Mouse (Mus musculus) embryo, embryonic 11 days (tissue): ENCODE measurements around the gene Tgm5.
"Not testable (repeated sequence)": the region's sequence is repeated elsewhere in the genome, so short reads cannot be mapped to it uniquely, and the experiment has no call there.

ENCODE experiments used
- DNase-seq: peaks from one replicate; pipeline ENCODE4 v3.0.0-alpha.2; 2015

The Tgm5 gene

DNA sequence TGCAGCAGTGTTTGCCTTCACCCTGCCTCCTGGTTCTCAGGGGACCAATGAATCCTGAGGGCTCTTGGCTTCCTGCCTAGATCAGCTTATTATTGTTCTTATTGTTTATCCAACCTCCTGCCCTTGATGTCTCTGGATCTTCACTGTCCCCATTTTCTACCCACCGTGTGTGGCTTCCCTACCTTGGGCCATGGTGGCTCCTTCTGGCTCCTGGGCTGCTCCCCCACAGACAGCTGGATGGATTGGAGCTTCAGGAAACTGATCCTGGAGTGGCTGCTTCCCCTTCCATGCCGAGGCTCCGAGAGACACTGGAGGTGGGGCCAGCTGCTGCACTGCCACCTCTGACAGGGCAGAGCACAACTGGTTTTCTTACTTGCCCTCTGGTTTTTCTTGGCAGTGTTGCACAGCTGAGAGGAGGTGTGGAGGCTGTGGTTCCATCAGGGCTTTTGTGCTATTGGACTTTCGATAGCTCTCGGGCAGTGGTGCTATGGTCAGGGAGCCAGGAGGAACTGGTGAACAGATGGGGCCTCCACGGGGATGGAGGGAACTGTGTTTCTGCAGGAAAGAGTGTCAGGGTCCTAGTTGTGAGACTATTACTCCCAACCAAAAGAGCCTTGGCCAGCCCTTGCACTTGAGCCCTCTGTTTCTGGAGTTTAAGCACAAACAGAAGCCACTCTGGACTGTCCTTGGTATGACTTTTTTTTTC lies at the start of gene Tgm5:
Gene Tgm5, minus strand, starts transcription at position 362 of the 706 bp plus-strand sequence.
- DNase-seq, result no peak

DNA sequence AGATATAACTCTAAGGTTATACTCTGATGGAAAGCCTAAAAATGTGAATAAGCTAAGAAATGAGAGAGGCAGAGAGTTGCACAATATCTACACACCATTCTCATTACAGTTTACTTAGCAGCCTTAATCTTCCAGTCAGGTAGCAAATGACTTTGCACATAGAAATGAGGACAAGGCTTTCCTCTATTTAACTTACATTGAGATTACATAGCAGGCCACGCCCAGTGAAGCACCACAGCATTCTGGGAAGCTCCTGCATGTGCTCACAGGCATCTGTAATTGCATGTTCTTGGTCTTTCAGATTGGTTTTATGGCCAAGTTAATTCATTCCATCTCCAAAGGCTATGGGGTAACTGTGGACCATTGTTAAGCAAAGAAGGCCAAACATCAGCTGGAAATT lies 47.2 kb upstream of the Tgm5 start:
- no peak for DNase-seq

DNA sequence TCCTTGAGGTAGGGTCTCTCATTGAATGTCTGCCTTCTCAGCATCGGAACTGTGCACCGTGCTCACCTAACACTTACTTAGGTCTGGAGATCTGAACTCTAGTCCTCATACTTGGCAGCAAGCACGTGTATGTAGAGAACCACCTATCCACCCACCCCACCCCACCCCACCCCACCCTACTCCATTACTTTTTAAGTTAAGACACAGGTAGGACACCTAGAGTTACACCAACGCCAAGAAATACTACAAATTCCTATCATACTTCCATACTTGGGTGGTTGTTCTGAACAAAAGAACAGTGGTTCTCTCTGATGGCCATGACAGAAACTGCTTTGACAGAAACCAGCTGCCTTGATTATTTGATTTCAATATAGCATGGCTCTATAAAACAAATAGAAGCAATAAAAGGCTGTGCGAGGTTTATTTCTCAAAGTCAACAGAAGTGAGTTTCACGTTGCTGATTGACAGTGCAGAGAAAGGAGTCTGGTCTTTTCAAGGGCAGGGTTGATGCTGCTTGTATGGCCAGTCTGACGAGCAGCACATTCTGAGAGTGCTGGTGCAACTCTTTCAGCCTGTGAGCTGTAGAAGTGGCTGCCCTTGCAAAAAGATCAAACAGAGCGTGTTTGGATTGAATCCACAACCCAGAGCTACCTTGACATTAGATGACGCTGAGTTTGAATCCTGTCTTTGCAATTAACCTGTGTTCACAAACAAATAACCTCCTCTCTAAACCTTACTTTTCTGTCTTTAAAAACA lies 43.4 kb upstream of the Tgm5 start:
- no peak for DNase-seq

DNA sequence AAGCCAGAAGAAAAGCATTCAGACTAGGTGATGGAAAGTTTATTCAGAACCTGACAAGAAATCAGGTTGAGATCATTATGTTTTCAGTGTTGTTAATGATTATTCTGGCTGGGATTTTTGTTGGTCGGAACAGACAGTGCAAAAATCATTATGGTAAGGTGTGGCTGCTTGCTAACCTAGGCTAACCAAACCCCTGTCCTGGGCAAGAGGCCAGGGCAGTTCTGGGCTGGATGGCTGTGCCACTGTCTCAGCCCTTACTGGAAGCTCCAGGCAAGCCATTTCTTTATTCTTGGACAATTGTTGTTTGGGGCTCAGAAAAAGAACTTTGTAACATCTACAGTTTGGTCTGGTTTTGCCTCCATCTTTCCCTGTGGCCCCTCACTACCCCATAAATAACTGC lies 41.9 kb upstream of the Tgm5 start:
- DNase-seq, result no peak

DNA sequence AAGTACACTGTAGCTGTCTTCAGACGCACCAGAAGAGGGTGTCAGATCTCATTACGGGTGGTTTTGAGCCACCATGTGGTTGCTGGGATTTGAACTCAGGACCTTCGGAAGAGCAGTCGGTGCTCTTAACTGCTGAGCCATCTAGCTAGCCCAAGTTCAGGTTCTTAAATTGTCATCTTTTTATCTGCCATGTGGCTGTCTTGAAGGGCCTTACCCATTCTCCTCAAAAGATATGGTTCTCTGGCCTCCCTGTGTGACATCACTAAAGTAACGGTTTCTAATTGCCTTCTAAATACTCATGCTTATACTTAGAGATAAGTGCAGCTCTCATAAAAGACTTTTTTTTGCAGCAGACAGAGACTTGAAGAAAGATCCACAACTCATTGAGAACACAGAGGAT lies 40.7 kb upstream of the Tgm5 start:
- DNase-seq, result not testable (repeated sequence)

DNA sequence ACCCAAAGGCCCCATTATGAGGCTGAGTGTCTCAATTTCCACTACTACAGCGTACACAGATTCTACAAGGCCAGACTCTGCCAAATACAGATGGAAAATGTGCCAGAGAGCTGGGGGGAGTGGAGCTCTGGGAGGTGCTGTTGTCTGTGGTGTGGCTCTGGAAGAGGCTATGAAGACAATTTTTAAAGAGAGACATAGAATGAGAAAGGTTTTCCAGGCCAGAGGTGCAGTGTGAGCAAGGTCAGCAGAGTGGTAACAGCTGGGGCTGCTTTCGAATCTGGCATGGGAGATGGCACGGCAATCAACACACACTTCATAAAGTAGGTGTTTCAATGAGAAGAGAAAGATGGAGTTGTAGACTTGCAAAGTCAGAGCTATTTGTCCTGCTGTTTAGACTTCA lies 33.6 kb upstream of the Tgm5 start:
- DNase-seq, result no peak

DNA sequence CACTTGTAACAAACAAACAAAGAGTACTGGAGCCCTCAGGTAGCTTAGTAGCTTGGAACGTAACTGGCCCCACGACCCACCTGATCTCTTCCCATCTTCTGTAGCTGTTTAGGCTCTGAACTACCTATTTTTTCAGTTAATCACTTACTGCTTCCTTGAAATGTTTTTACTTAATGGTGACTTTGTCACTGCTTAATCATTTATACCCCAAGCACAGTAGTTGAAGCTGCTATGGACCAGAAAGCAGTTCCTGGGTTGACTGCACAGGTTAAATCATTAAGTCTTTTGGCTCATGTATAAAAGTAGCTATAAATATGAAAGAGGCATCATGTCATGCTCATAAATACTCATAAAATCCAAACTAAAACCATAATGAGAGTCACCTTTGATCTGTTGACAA lies 29.8 kb upstream of the Tgm5 start:
- DNase-seq, result no peak

DNA sequence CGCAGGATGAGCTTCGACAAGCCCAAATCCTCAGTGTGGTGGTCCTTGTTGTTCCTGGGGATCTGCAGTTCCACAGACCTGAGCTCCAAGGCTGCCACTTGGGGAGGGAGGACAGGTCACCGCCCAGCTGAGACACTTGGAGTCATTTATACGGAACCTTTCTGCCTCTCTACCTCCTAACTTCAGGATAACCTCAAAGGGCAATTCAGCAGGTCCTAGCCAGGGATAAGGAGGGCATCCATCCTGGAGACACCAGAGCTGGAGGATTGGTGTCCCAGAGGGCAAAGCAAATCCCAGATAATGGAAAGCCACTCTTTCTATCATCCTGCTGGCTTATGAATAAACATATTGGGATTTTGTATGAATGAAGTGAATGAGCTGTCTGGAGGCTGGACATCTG lies 24.1 kb upstream of the Tgm5 start, which contains the start of gene Tgm7:
Gene Tgm7, minus strand, starts transcription at position 101 of the 400 bp plus-strand sequence.
- DNase-seq, result no peak

DNA sequence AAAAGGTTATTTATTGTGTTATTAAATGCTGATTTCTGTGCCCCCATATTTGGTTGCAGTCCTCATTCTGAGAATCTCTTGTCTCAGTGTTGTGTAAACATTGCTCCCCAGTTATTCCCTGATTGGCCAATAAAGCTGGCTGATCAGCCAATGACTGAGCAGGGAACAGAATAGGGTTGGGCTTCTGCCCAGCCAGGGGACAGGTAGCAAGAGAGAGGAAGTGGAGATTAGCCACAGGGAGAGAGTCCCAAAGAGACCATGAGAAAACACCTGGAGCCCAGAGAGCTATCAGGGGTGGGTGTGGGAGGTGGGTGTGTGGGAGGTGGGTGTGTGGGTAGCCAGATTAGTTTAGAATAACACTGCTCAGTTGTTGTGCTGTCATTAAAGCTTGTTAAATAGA lies 20.3 kb upstream of the Tgm5 start:
- DNase-seq, result no peak

DNA sequence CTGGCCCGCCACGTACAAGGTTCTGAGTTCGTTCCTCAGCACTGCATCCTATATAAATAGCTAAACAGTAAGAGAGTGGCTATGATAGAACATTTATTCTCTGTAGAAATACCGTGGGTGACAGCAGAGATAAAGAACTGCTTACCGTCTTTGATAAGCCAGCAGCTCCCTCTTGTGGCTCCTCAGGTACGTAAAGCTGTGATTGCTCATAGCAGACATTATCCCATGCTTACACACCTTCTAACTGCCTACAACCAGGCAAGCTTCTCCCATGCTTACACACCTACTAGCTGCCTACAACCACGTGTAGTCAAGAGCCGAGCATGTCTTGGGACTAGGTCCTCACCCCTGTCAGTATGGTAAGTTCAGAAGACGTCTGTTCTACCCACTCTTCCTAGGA lies 16.4 kb upstream of the Tgm5 start:
- DNase-seq, result peak; percentile 78

DNA sequence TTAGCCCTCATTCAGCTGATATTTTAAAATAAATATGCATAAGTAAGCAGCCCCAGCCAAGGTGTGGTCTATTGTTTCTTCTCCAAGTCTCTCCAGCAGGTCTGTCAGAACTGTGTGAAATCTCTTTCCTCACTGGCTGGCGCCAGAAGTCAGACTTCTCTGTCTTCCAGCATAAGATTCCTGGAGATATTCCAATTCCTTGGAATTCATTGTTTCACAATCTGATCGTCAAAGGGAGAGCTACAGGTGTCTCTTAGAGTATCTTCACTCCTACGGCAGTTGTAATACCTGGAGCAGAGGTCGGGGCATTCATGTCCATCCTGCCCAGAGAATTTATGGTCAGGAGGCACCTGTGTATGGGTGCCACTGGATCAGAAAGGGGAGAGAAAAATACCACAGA lies 4.1 kb upstream of the Tgm5 start:
- no peak for DNase-seq

DNA sequence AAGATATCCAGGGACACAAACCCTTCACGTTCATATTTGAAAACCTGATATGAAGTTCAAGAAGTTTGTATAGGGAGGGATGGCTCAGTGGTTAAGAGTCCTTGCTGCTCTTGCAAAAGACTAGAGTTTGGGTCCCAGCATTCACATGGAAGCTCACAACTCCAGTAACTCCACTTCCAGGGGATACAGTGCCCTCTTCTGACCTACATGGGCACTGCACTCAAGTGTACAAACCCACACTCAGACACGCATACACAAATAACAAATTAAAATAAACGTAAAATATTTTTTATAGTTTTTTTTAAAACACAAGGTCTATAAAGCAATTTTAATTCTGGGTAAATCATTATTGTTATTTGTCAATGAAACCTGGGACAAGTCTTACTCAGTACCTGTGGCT lies 2.9 kb upstream of the Tgm5 start:
- no peak for DNase-seq

DNA sequence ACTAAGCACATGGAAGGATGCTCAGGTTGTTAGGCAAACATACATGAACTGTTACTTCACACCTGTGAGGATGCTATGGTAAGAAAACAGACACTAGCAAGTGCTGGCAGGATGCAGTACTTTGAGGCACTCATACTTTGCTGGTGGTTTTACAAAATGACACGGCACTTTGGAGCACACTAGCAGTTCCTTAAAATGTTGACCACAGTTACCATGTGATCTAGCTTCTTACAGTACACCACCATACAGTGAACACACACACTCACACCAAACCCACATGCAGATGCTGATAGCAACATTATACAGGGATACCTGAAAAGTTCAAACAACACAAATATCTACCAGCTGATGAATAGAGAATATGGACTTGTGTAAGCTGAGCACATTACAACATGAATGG lies 3.0 kb downstream of the Tgm5 start:
- DNase-seq, result no peak

DNA sequence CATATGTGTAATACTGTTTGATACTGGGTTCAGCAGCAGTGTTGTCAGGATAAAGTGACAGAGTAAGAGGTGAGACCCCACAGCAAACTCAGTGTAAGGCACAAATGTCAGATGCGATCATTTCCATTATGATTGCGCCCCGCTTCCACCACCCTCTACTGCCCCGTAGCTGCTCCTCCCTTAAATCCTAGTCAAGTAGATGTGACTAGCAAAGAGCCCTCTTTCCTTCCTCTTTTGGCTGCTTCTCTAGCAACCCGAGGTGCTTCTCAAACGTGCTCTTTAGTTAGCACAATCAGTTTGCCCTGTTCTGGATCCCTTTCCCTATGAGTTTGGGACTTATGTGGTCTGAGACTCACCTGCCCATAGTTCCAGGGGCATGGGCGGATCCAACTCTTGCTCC lies 10.9 kb downstream of the Tgm5 start:
- DNase-seq, result no peak

DNA sequence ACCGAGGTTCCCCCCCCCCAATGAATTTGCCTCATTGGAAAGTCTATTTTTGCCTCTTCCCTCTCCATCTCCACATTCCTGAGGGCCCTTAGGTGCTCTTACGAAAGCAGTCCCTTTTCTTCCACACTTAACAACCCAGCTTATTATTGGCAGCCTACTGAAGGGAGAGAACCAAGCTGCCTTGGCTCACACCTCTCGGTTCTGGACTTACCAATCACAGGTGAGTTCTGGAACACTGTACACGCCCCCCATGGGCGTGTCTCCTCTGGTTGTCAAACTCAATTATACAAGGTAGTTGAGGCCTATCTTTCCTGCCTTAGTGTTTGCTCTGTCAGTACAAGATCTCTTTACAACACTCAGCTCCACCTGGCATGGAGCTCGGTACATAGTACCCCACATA lies 13.8 kb downstream of the Tgm5 start:
- DNase-seq, result no peak

DNA sequence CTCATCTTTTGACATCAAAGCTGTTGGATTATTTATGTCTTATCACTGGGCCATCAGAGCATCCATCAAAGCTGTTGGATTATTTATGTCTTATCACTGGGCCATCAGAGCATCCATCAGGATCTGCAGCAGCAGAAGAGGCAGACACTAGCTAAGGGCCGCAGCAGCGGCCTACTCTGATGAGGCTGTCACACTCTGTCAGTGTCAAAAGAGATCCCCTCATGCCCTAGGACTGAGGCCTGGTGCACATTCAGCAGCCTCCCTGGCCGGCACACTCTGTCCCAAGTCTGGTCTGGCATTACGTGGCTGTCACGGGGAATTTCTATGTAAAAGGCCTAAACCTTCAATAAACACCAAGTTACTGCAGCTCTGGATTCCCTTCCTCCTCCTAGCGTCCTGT lies 16.1 kb downstream of the Tgm5 start:
- DNase-seq, result no peak

DNA sequence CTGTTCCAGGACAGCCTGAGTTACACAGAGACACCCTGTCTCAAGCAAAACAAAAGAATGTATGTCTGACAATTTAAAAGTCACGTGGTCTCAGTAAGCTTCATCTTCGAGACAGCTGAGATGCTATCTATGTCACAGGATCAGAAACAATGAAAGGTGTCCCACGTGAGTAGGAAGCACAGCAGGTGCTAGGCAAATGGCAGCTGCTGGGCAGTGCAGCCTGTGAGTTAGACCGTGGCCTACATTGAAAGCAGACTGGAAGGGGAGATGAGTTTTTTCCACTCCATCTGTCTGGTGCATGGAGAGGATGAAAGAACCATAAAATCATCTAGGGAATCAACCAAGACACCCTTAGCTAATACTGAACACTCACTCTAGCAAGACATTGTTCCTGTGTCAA lies 18.5 kb downstream of the Tgm5 start:
- no peak for DNase-seq

DNA sequence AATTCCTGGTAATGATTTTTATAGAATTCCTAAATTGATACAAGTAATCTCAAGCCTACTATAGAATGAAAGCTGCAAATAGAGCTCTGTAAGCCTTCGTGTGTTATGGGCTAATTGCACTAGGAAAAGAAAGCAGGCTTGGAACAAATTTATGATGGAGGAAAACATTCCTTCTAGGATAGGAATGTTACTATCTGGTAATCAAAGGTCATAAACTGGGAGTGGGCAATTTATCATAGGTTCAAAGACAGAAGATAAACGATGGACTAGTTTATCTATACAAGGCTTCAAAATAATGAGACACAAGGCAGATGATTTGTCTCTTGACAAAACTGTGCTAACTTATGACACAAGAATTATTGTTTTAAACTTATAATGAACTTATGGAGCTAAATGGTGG lies 24.3 kb downstream of the Tgm5 start:
- no peak for DNase-seq

DNA sequence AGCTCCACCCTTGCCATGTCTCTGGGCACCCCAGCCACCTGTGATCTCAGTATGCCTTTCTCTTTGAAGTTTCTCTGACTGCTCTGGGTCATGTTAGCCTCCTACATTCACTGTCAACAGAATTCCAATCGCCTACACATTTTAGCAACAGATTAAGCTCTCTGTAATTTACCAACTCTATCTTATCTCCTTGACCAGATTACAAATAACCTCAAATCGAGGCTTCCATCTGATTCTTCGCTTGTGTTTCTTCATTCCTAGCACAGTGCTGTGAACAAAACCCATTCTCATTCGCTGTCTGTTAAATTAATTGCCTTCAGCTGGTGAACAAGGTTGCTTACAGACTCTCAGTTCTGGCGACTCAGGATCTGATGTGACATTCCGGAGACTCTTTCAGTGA lies 27.6 kb downstream of the Tgm5 start:
- no peak for DNase-seq

DNA sequence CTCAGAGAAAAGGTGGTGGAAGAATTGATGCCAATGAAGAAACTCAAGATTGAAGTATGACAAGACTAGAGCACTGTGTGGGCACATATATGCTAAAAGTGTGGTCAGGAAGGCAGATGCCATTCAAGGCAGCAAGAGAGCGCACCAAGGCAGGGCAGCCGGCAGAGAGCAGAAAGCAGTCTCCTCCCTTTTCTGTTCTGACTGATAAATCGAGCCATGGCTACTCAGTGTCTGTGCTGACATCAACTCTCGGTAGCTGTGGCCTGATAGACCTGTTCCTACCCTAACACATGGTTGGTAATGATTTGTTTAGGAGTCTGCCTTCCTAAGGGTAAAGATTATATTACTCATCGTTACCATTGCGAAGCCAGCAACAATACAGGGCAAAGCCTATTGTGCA lies 29.7 kb downstream of the Tgm5 start:
- no peak for DNase-seq

DNA sequence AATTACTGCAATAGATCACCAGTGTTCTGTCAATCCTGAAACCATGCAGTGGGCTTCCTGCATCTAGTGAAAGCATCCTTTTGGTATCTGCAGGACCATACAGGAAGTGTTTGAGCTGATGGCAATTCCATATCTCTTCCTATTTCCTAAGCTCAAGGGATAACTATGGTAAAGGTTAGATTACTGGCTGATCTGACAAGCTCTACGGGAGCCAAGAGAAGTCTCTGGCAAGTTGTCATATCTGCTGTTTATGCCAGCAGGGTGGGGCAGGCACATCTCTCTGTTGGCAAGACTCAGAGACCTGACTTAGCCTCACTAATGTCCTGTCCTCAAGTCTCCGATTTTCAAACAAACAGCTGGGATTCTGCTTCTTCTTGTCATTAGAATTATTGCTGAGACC lies 31.6 kb downstream of the Tgm5 start:
- no peak for DNase-seq

DNA sequence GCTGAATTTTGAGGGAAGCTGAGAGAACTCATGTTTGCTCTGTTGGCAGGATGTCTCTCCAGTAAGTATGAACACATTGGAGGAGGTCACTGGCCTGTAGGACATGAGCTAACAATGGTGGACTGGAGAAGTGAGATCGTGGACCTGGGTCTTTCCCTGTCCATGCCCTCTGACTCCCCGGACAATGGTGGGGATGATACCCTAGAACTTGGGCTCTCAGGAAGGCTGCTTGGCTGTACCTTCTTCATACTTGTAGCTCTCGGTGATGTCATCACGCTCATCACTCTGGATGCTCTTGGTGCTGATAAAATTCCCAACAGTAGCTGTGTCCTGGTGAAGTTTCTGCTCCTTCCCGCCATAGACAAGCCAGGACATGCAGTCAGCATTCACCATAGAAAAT lies 33.5 kb downstream of the Tgm5 start:
- no peak for DNase-seq

DNA sequence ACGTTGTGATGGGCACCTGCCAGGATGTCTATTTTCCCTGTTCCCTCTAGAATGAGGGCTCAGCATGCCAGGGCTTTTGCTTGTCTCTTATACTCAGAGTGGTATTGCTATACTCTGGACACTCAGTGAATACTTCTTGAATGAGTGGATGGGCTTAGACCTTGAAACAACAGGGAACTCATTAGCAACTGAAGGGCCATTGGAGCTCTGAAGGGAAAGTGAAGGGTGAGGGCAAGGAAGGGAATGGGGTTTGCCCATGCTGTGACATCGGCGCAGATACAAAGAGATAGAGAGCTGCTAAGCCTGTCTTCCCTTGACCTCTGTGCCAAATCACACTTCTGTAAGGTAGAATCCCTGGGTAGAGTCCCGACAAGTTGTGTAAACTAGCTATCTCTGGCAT lies 40.0 kb downstream of the Tgm5 start:
- DNase-seq, result no peak

DNA sequence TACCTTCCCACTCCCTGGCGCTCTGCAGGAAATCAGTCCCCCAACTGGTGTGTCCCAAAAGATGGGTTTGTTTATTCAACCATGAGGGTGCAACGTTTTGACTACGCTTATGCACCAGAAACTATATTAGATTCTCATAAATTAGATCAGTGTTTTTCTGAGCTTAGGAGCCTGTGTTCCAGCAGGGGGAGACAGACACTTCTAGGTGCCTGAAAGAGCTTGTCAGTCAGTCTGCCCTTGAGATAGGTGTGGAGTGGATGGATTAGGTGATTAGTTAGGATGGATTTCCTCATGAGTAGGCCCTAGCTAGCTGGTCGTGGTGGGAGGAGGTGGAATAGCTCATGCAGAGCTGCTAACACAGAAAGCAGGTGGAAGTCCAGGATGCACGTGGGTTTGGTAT lies 44.5 kb downstream of the Tgm5 start:
- peak; percentile 41 for DNase-seq

DNA sequence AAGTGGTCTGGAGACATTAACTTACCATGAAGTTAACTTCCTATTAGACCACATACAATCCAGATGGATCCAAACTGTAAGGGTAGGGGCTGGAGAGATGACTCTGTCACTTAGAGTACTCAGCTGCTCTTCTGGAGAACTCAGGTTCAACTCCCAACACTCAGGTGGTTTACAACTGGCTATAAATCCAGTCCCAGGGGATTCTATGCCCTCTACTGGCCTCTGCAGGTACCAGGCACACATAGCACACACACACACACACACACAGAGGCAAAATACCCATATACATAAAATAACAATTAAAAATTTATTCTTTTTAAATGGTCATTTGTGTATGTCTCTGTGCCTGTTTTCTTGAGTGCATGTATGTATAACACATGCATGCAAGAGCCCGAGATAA lies 46.3 kb downstream of the Tgm5 start:
- no peak for DNase-seq
